Mouse (Mus musculus) erythroblast, embryonic 14.5 days (primary cell): ENCODE measurements around the gene Kif3c.

Experiments
- GATA1 ChIP-seq: IDR thresholded peaks from 2 replicates; pipeline ENCODE4 v1.6.1; 2012; ENCODE audit warnings: low read length, inconsistent platforms, mixed read lengths
- TAL1 ChIP-seq: IDR thresholded peaks from 3 replicates; pipeline ENCODE4 v1.6.1; 2012; ENCODE audit warnings: low read length, inconsistent platforms, mixed read lengths

DNA sequence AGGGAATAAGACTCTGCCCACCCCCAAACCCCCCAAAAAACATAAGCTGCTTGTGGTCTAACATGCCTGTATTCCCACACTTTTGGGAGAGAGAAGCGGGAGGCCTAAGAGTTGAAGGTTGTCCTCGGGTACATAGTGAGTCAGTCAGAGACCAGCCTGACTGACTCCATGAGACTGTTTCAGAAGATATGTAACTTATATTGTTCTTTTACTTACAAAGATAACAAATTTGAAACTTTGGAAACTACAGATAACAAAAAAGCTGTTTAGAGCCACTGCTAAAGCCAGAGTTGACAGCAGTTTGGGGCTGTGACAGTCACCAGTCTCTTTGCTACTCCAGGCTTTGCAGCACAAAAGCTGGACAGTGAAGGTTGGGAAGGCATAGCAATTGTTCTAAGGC, 39.7 kb upstream of the Kif3c start:
- TF ChIP-seq TAL1 (no peak), GATA1 (no peak)
